Mouse (Mus musculus): ENCODE results near the gene Gm11444. TPM values are rescaled to one million over a fixed set of nuclear protein-coding genes. Genes with fewer than 3 reads are reported as not detected.

The Gm11444 gene
- polyA plus RNA-seq, 1 experiment from 2014 or later = not detected

GRCm38 (mm10) chr11:85846509-85846908, 3.6 kb downstream of the Gm11444 start:
- Histone ChIP-seq H3K4me2 (no peak overlapping the region), H3K4me3 (no peak overlapping the region), H3K9ac (no peak overlapping the region), H3K9me3 (no peaks in the 10 kb centered on the region), H3K27ac (replicated peaks) (no peak overlapping the region), H3K27me3 (peaks cover 73% of the 10 kb centered on the region), H3K36me3 (no peaks in the 10 kb centered on the region), H3K4me1 (replicated peaks) (peaks cover 27% of the 10 kb centered on the region)
- 35% methylated on average over 4 of the region's 4 CpGs for WGBS
- ATAC-seq (ENCODE audit: low read depth) = no peak

GRCm38 (mm10) chr11:85845921-85846320, 4.2 kb downstream of the Gm11444 start:
- Histone ChIP-seq H3K27me3 (peaks cover 79% of the 10 kb centered on the region), H3K9ac (no peak overlapping the region), H3K9me3 (no peaks in the 10 kb centered on the region), H3K4me3 (no peak overlapping the region), H3K4me1 (replicated peaks) (peaks cover 31% of the 10 kb centered on the region), H3K4me2 (no peak overlapping the region), H3K27ac (replicated peaks) (no peak overlapping the region), H3K36me3 (no peaks in the 10 kb centered on the region)
- ATAC-seq (ENCODE audit: low read depth) = no peak
- WGBS = 38% methylated on average over 5 of the region's 5 CpGs

- ATAC-seq (ENCODE audit: low read depth) = no peak
- peaks cover 82% of the 10 kb centered on the region for H3K27me3 ChIP-seq
- H3K4me2 ChIP-seq = peak overlapping the region; percentile 74
- H3K27ac ChIP-seq (replicated peaks) = no peak overlapping the region
- H3K9ac ChIP-seq = no peak overlapping the region
- H3K36me3 ChIP-seq = no peaks in the 10 kb centered on the region
- 25% methylated on average over 5 of the region's 5 CpGs for WGBS
- peaks cover 39% of the 10 kb centered on the region for H3K4me1 ChIP-seq (replicated peaks)
- no peak overlapping the region for H3K4me3 ChIP-seq
- no peaks in the 10 kb centered on the region for H3K9me3 ChIP-seq
Measured at GRCm38 (mm10) chr11:85844971-85845370, 5.2 kb downstream of the Gm11444 start.

GRCm38 (mm10) chr11:85844144-85844965, 5.8 kb downstream of the Gm11444 start:
- WGBS = under 1% methylated on average over 54 of the region's 54 CpGs
- H3K9ac ChIP-seq = peak overlapping the region; percentile 54
- H3K36me3 ChIP-seq = no peaks in the 10 kb centered on the region
- H3K27me3 ChIP-seq = peaks cover 86% of the 10 kb centered on the region
- peak overlapping the region; percentile 74 for H3K4me2 ChIP-seq
- peak overlapping the region; percentile 42 for H3K4me3 ChIP-seq
- H3K9me3 ChIP-seq = no peaks in the 10 kb centered on the region
- peaks cover 39% of the 10 kb centered on the region for H3K4me1 ChIP-seq (replicated peaks)
- H3K27ac ChIP-seq (replicated peaks) = 0 out of 2 replicates have a peak overlapping the region, but pooled peaks have one; percentile 52
- peak; percentile 61 for ATAC-seq (ENCODE audit: low read depth)

- H3K27me3 ChIP-seq = peaks cover 93% of the 10 kb centered on the region
- H3K27ac ChIP-seq (replicated peaks) = peak overlapping the region; percentile 52
- H3K4me2 ChIP-seq = peak overlapping the region; percentile 74
- peak overlapping the region; percentile 49 for H3K9ac ChIP-seq
- H3K9me3 ChIP-seq = no peaks in the 10 kb centered on the region
- WGBS = under 1% methylated on average over 18 of the region's 18 CpGs
- H3K36me3 ChIP-seq = no peaks in the 10 kb centered on the region
- H3K4me1 ChIP-seq (replicated peaks) = peaks cover 40% of the 10 kb centered on the region
- peak overlapping the region; percentile 42 for H3K4me3 ChIP-seq
- peak; percentile 24; the same call in 1 of the 2 replicates for ATAC-seq (ENCODE audit: low read depth)
Measured at GRCm38 (mm10) chr11:85843347-85843692, 6.8 kb downstream of the Gm11444 start.

GRCm38 (mm10) chr11:85842596-85843346, 7.4 kb downstream of the Gm11444 start:
- H3K4me3 ChIP-seq = peak overlapping the region; percentile 42
- 4% methylated on average over 24 of the region's 24 CpGs for WGBS

GRCm38 (mm10) chr11:85841980-85842379, 8.2 kb downstream of the Gm11444 start:
- no peaks in the 10 kb centered on the region for H3K9me3 ChIP-seq
- no peak overlapping the region for H3K27ac ChIP-seq (replicated peaks)
- peak overlapping the region; percentile 28 for H3K4me3 ChIP-seq
- H3K9ac ChIP-seq = peak overlapping the region; percentile 52
- peaks cover 54% of the 10 kb centered on the region for H3K4me1 ChIP-seq (replicated peaks)
- H3K4me2 ChIP-seq = peak overlapping the region; percentile 60
- ATAC-seq (ENCODE audit: low read depth) = peak; percentile 58
- no peaks in the 10 kb centered on the region for H3K36me3 ChIP-seq
- peaks cover 99% of the 10 kb centered on the region for H3K27me3 ChIP-seq
- WGBS = under 1% methylated on average over 32 of the region's 32 CpGs

More at GRCm38 (mm10) chr11:85842596-85843346, 7.4 kb downstream of the Gm11444 start:
- Histone ChIP-seq H3K27me3 (peaks cover 95% of the 10 kb centered on the region), H3K27ac (replicated peaks) (no peak overlapping the region), H3K4me1 (replicated peaks) (peaks cover 46% of the 10 kb centered on the region), H3K4me2 (peak overlapping the region; percentile 74), H3K36me3 (no peaks in the 10 kb centered on the region), H3K9ac (no peak overlapping the region; the same call in 1 of the 2 replicates), H3K9me3 (no peaks in the 10 kb centered on the region)
- no peak for ATAC-seq (ENCODE audit: low read depth)

GRCm38 (mm10) chr11:85841211-85841681, 8.9 kb downstream of the Gm11444 start:
- Histone ChIP-seq H3K27ac (replicated peaks) (no peak overlapping the region), H3K27me3 (peaks cover 99% of the 10 kb centered on the region), H3K36me3 (no peaks in the 10 kb centered on the region), H3K9me3 (no peaks in the 10 kb centered on the region), H3K4me3 (no peak overlapping the region), H3K4me1 (replicated peaks) (peaks cover 56% of the 10 kb centered on the region), H3K9ac (0 out of 2 replicates have a peak overlapping the region, but pooled peaks have one; percentile 22), H3K4me2 (peak overlapping the region; percentile 60)
- ATAC-seq (ENCODE audit: low read depth) = no peak
- WGBS = 10% methylated on average over 8 of the region's 8 CpGs

GRCm38 (mm10) chr11:85840803-85841145, 9.4 kb downstream of the Gm11444 start:
- Histone ChIP-seq H3K36me3 (no peaks in the 10 kb centered on the region), H3K27ac (replicated peaks) (no peak overlapping the region), H3K4me1 (replicated peaks) (peaks cover 56% of the 10 kb centered on the region), H3K9me3 (no peaks in the 10 kb centered on the region), H3K4me3 (peak overlapping the region; percentile 15), H3K27me3 (peaks cover 99% of the 10 kb centered on the region), H3K9ac (peak overlapping the region; percentile 35; the same call in 1 of the 2 replicates), H3K4me2 (peak overlapping the region; percentile 60)
- no peak for ATAC-seq (ENCODE audit: low read depth)
- 3% methylated on average over 21 of the region's 21 CpGs for WGBS

GRCm38 (mm10) chr11:85840031-85840802, 9.9 kb downstream of the Gm11444 start:
- Histone ChIP-seq H3K27ac (replicated peaks) (no peak overlapping the region), H3K27me3 (peaks cover 99% of the 10 kb centered on the region), H3K36me3 (no peaks in the 10 kb centered on the region), H3K4me1 (replicated peaks) (peaks cover 56% of the 10 kb centered on the region), H3K9ac (peak overlapping the region; percentile 35; the same call in 1 of the 2 replicates), H3K4me2 (peak overlapping the region; percentile 60), H3K9me3 (no peaks in the 10 kb centered on the region), H3K4me3 (peak overlapping the region; percentile 15)
- 5% methylated on average over 27 of the region's 27 CpGs for WGBS
- ATAC-seq (ENCODE audit: low read depth) = no peak

- peaks cover 99% of the 10 kb centered on the region for H3K27me3 ChIP-seq
- H3K4me3 ChIP-seq = peak overlapping the region; percentile 15; the same call in 1 of the 2 replicates
- H3K9ac ChIP-seq = 0 out of 2 replicates have a peak overlapping the region, but pooled peaks have one; percentile 26
- no peak overlapping the region for H3K27ac ChIP-seq (replicated peaks)
- ATAC-seq (ENCODE audit: low read depth) = no peak
- no peaks in the 10 kb centered on the region for H3K36me3 ChIP-seq
- peaks cover 54% of the 10 kb centered on the region for H3K4me1 ChIP-seq (replicated peaks)
- H3K9me3 ChIP-seq = no peaks in the 10 kb centered on the region
- WGBS = 8% methylated on average over 7 of the region's 7 CpGs
- H3K4me2 ChIP-seq = peak overlapping the region; percentile 60
Measured at GRCm38 (mm10) chr11:85839258-85840030, 10.7 kb downstream of the Gm11444 start.
